Mouse (Mus musculus): ENCODE results near the gene Vcam1. TPM values are rescaled to one million over a fixed set of nuclear protein-coding genes. Genes with fewer than 3 reads are reported as not detected.

Vcam1 gene
- polyA plus RNA-seq, 2 experiments: 66.7 to 162 TPM

GRCm38 (mm10) chr3:116076739-116077138 lies 52.7 kb downstream of the Vcam1 start:
- no peak overlapping the region for H3K4me3 ChIP-seq (replicated peaks; ENCODE audit: low read length)
- H3K4me1 ChIP-seq (ENCODE audit: control insufficient read depth, insufficient read depth, low read length): 0 out of 2 replicates have a peak, but pooled peaks cover 4% of the 10 kb centered on the region
- H3K9ac ChIP-seq (ENCODE audit: low read depth, low read length, severe bottlenecking): no peak overlapping the region
- H3K9me3 ChIP-seq (ENCODE audit: control insufficient read depth, low read length): no peaks in the 10 kb centered on the region
- H3K27me3 ChIP-seq (ENCODE audit: control insufficient read depth, insufficient read depth, low read length): no peaks in the 10 kb centered on the region
- no peak for TF ChIP-seq POLR2A (IDR thresholded peaks at IDR 0.05; ENCODE audit: borderline replicate concordance, extremely low read depth, insufficient read depth, insufficient read length)
- no peak for DNase-seq (ENCODE audit: low spot score)
- no peak overlapping the region for H3K4me2 ChIP-seq (replicated peaks; ENCODE audit: low read depth, low read length, severe bottlenecking)
- 77% methylated on average over 2 of the region's 2 CpGs for WGBS
- ATAC-seq (ENCODE audit: low FRiP score, low read depth): no peak
- no peaks in the 10 kb centered on the region for H3K36me3 ChIP-seq (ENCODE audit: control insufficient read depth, insufficient read depth, low read length)
- no peak overlapping the region for H3K27ac ChIP-seq (replicated peaks; ENCODE audit: low read depth, low read length)

- no peak overlapping the region for H3K4me2 ChIP-seq (replicated peaks; ENCODE audit: low read depth, low read length, severe bottlenecking)
- H3K27ac ChIP-seq (replicated peaks; ENCODE audit: low read depth, low read length): no peak overlapping the region
- no peaks in the 10 kb centered on the region for H3K9me3 ChIP-seq (ENCODE audit: control insufficient read depth, low read length)
- H3K4me1 ChIP-seq (ENCODE audit: control insufficient read depth, insufficient read depth, low read length): no peaks in the 10 kb centered on the region
- no peaks in the 10 kb centered on the region for H3K27me3 ChIP-seq (ENCODE audit: control insufficient read depth, insufficient read depth, low read length)
- DNase-seq (ENCODE audit: low spot score) (no peak), ATAC-seq (ENCODE audit: low FRiP score, low read depth) (no peak)
- WGBS: 88% methylated on average over 2 of the region's 2 CpGs
- no peak overlapping the region for H3K4me3 ChIP-seq (replicated peaks; ENCODE audit: low read length)
- no peaks in the 10 kb centered on the region for H3K36me3 ChIP-seq (ENCODE audit: control insufficient read depth, insufficient read depth, low read length)
- H3K9ac ChIP-seq (ENCODE audit: low read depth, low read length, severe bottlenecking): no peak overlapping the region
- no peak for TF ChIP-seq POLR2A (IDR thresholded peaks at IDR 0.05; ENCODE audit: borderline replicate concordance, extremely low read depth, insufficient read depth, insufficient read length)
Observed at GRCm38 (mm10) chr3:116072584-116072983, 56.9 kb downstream of the Vcam1 start.

GRCm38 (mm10) chr3:116062141-116062540 lies 67.3 kb downstream of the Vcam1 start:
- Histone ChIP-seq H3K9ac (ENCODE audit: low read depth, low read length, severe bottlenecking) (no peak overlapping the region), H3K27me3 (ENCODE audit: control insufficient read depth, insufficient read depth, low read length) (no peaks in the 10 kb centered on the region), H3K4me1 (ENCODE audit: control insufficient read depth, insufficient read depth, low read length) (no peaks in the 10 kb centered on the region), H3K4me2 (replicated peaks; ENCODE audit: low read depth, low read length, severe bottlenecking) (no peak overlapping the region), H3K9me3 (ENCODE audit: control insufficient read depth, low read length) (no peaks in the 10 kb centered on the region), H3K27ac (replicated peaks; ENCODE audit: low read depth, low read length) (no peak overlapping the region), H3K4me3 (replicated peaks; ENCODE audit: low read length) (no peak overlapping the region), H3K36me3 (ENCODE audit: control insufficient read depth, insufficient read depth, low read length) (no peaks in the 10 kb centered on the region)
- no peak for TF ChIP-seq POLR2A (IDR thresholded peaks at IDR 0.05; ENCODE audit: borderline replicate concordance, extremely low read depth, insufficient read depth, insufficient read length)
- 94% methylated on average over 2 of the region's 2 CpGs for WGBS
- DNase-seq (ENCODE audit: low spot score) (no peak), ATAC-seq (ENCODE audit: low FRiP score, low read depth) (no peak)

- Histone ChIP-seq H3K36me3 (ENCODE audit: control insufficient read depth, insufficient read depth, low read length) (no peaks in the 10 kb centered on the region), H3K4me3 (replicated peaks; ENCODE audit: low read length) (no peak overlapping the region), H3K4me2 (replicated peaks; ENCODE audit: low read depth, low read length, severe bottlenecking) (no peak overlapping the region), H3K9ac (ENCODE audit: low read depth, low read length, severe bottlenecking) (no peak overlapping the region), H3K27me3 (ENCODE audit: control insufficient read depth, insufficient read depth, low read length) (no peaks in the 10 kb centered on the region), H3K27ac (replicated peaks; ENCODE audit: low read depth, low read length) (no peak overlapping the region), H3K4me1 (ENCODE audit: control insufficient read depth, insufficient read depth, low read length) (no peaks in the 10 kb centered on the region), H3K9me3 (ENCODE audit: control insufficient read depth, low read length) (no peaks in the 10 kb centered on the region)
- no peak for TF ChIP-seq POLR2A (IDR thresholded peaks at IDR 0.05; ENCODE audit: borderline replicate concordance, extremely low read depth, insufficient read depth, insufficient read length)
- DNase-seq (ENCODE audit: low spot score): no peak
- WGBS: 76% methylated on average over 5 of the region's 5 CpGs
- no peak for ATAC-seq (ENCODE audit: low FRiP score, low read depth)
Observed at GRCm38 (mm10) chr3:116060320-116060719, 69.2 kb downstream of the Vcam1 start.

Other genes with a start within 250 kb of the Vcam1 start
- gene Dph5, start 241.9 kb downstream of the Vcam1 start, polyA plus RNA-seq (2012; rRNA removed): 10.6 and 13.0 TPM in 2 replicates
- 23.1 and 23.9 TPM in 2 replicates for gene Dph5, start 241.9 kb downstream of the Vcam1 start, polyA plus RNA-seq (2014; fragmentation: Nextera tagmentation; extraction: Ambion mirVana)
- gene Slc30a7, start 122.3 kb downstream of the Vcam1 start, polyA plus RNA-seq (2012; rRNA removed): 34.3 and 38.1 TPM in 2 replicates
- gene Slc30a7, start 122.3 kb downstream of the Vcam1 start, polyA plus RNA-seq (2014; fragmentation: Nextera tagmentation; extraction: Ambion mirVana): 39.8 and 43.9 TPM in 2 replicates
- gene Extl2, start 122.2 kb downstream of the Vcam1 start, polyA plus RNA-seq (2012; rRNA removed): 8.6 and 9.2 TPM in 2 replicates
- 19.4 and 20.1 TPM in 2 replicates for gene Extl2, start 122.2 kb downstream of the Vcam1 start, polyA plus RNA-seq (2014; fragmentation: Nextera tagmentation; extraction: Ambion mirVana)
- gene Gpr88, start 123.8 kb upstream of the Vcam1 start, polyA plus RNA-seq (2012; rRNA removed): 5.7 and 6.7 TPM in 2 replicates
- gene Gpr88, start 123.8 kb upstream of the Vcam1 start, polyA plus RNA-seq (2014; fragmentation: Nextera tagmentation; extraction: Ambion mirVana): 5.2 and 5.7 TPM in 2 replicates

All from limb, embryonic 14.5 days (tissue).